In the genomic region with DNA sequence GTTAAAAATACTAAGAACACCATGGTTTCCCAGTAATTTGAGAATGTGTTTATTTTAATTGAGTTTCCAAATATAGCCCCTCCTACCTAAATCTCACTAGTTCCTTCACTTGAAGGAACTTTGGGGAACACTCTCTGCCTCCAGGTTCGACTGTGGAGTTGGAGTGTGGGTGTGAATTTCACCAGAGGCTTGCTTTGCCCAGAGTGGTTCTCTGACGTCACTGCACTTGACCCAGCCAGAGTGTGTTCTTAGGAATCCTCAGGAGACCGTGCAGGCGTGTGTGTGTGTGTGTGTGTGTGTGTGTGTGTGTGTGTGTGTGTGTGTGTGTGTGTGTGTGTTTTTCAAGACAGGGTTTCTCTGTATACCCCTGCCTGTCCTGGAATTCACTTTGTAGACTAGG, we compare ENCODE assay signal across 22 mouse cellular contexts. TPM values are rescaled to one million over a fixed set of nuclear protein-coding genes. Genes with fewer than 3 reads are reported as not detected.
A peak's percentile ranks its signal among the peaks of the same experiment; 100 is the strongest.
DNase-seq lines count a peak whose midpoint lies in the region; ATAC-seq and TF ChIP-seq lines count a peak whose summit lies in the region.
"Had no signal": no experiment of that assay in that cellular context is flagged by ENCODE, and none has a peak within 500 bp of the region (broad histone marks: within the 10 kb centered on the region; RNA-seq: fewer than 3 reads in every experiment).

No protein-coding gene starts in this region.

- no peak overlapping the region for H3K27ac ChIP-seq in lung, embryonic 14.5 days (ENCODE audit: low read depth)
- H3K27ac ChIP-seq in olfactory bulb, adult 2 months (ENCODE audit: insufficient read depth, low read depth, low read length): peak overlapping the region; percentile 53; the same call in 1 of the 2 replicates
- H3K27ac ChIP-seq in midbrain, embryonic 13.5 days: no peak overlapping the region
- H3K27ac ChIP-seq: forebrain, embryonic 10.5 days; heart, embryonic 10.5 days; hindbrain, embryonic 12.5 days; limb, embryonic 12.5 days; liver, embryonic 12.5 days; macrophage; midbrain, embryonic 10.5 days; neural tube, embryonic 13.5 days had no signal

- TF ChIP-seq CTCF in lung, embryonic 14.5 days (IDR thresholded peaks at IDR 0.05; ENCODE audit: low read depth): no peak
- no peak for TF ChIP-seq CTCF in olfactory bulb, adult 2 months (IDR thresholded peaks at IDR 0.05; ENCODE audit: insufficient read depth, low read depth, low read length)

- WGBS in lung, embryonic 14.5 days: 17% methylated on average over 4 of the region's 4 CpGs
- 19% methylated on average over 4 of the region's 4 CpGs for WGBS in olfactory bulb, adult 2 months
- 50% methylated on average over 4 of the region's 4 CpGs for WGBS in midbrain, embryonic 13.5 days

- H3K4me3 ChIP-seq in lung, embryonic 14.5 days (ENCODE audit: low read depth, low read length): no peak overlapping the region
- no peak overlapping the region for H3K4me3 ChIP-seq in olfactory bulb, adult 2 months (ENCODE audit: insufficient read depth, low read depth, low read length)
- no peak overlapping the region for H3K4me3 ChIP-seq in midbrain, embryonic 13.5 days (replicated peaks)
- H3K4me3 ChIP-seq: forebrain, embryonic 10.5 days; heart, embryonic 10.5 days; hindbrain, embryonic 12.5 days; limb, embryonic 12.5 days; liver, embryonic 12.5 days; midbrain, embryonic 10.5 days; neural tube, embryonic 13.5 days had no signal

- no peak for ATAC-seq in lung, embryonic 14.5 days (ENCODE audit: insufficient read depth)
- no peak for ATAC-seq in midbrain, embryonic 13.5 days
- ATAC-seq: forebrain, postnatal 0 days; liver, embryonic 12.5 days had no signal

- H3K27me3 ChIP-seq in lung, embryonic 14.5 days (ENCODE audit: insufficient read depth, low read length): no peaks in the 10 kb centered on the region
- peaks cover 3% of the 10 kb centered on the region; the same call in 1 of the 2 replicates for H3K27me3 ChIP-seq in midbrain, embryonic 13.5 days
- H3K27me3 ChIP-seq: hindbrain, embryonic 12.5 days; limb, embryonic 12.5 days; liver, embryonic 12.5 days; neural tube, embryonic 13.5 days had no signal

- H3K9ac ChIP-seq in lung, embryonic 14.5 days: no peak overlapping the region
- no peak overlapping the region for H3K9ac ChIP-seq in midbrain, embryonic 13.5 days (replicated peaks)
- H3K9ac ChIP-seq: forebrain, postnatal 0 days; hindbrain, embryonic 12.5 days; limb, embryonic 12.5 days; neural tube, embryonic 13.5 days had no signal

- H3K36me3 ChIP-seq in lung, embryonic 14.5 days (ENCODE audit: insufficient read depth): no peaks in the 10 kb centered on the region
- H3K36me3 ChIP-seq in midbrain, embryonic 13.5 days: no peaks in the 10 kb centered on the region
- H3K36me3 ChIP-seq: forebrain, embryonic 10.5 days; heart, embryonic 10.5 days; hindbrain, embryonic 12.5 days; limb, embryonic 12.5 days; liver, embryonic 12.5 days; neural tube, embryonic 13.5 days had no signal

- H3K4me1 ChIP-seq in lung, embryonic 14.5 days (ENCODE audit: insufficient read depth): no peaks in the 10 kb centered on the region
- H3K4me1 ChIP-seq in olfactory bulb, adult 2 months (ENCODE audit: control insufficient read depth, insufficient read depth, low read length): peaks cover 7% of the 10 kb centered on the region
- peaks cover 11% of the 10 kb centered on the region for H3K4me1 ChIP-seq in midbrain, embryonic 13.5 days (replicated peaks)

- peak; percentile 61 for DNase-seq in gastrocnemius, adult 18-20 months (ENCODE audit: low spot score)
- DNase-seq in gastrocnemius, adult 8-10 months (ENCODE audit: low spot score in 2 of 2): no peak
- peak; percentile 37 for DNase-seq in ZHBTc4 (ENCODE audit: low read depth, low spot score)
- peak; percentile 69 for DNase-seq in lung, embryonic 14.5 days
- DNase-seq in heart, postnatal 4 days: no peak
- DNase-seq in spleen, postnatal 10 days (ENCODE audit: low spot score in 2 of 2): no peak
- DNase-seq: adrenal gland, postnatal 36 days; B cell, adult 2 months; cerebellum, adult 2 months; forebrain, postnatal 0 days; kidney, adult 8-10 months; kidney, postnatal 36 days had no signal

- no peaks in the 10 kb centered on the region for H3K9me3 ChIP-seq in lung, embryonic 14.5 days (ENCODE audit: low read depth, low read length)
- H3K9me3 ChIP-seq in midbrain, embryonic 13.5 days: no peaks in the 10 kb centered on the region
- H3K9me3 ChIP-seq: forebrain, embryonic 10.5 days; heart, embryonic 10.5 days; hindbrain, embryonic 12.5 days; limb, embryonic 12.5 days; liver, embryonic 12.5 days; midbrain, embryonic 10.5 days; neural tube, embryonic 13.5 days had no signal

- no peak overlapping the region for H3K4me2 ChIP-seq in lung, embryonic 14.5 days
- no peak overlapping the region for H3K4me2 ChIP-seq in midbrain, embryonic 13.5 days (replicated peaks)
- H3K4me2 ChIP-seq: hindbrain, embryonic 12.5 days; limb, embryonic 12.5 days; liver, embryonic 12.5 days; neural tube, embryonic 13.5 days had no signal

- no peak for TF ChIP-seq POLR2A in olfactory bulb, adult 2 months (IDR thresholded peaks at IDR 0.05; ENCODE audit: insufficient read depth, low read depth, low read length)

RNA-seq across cellular contexts. Expression of a gene that starts 4.8 kb away (rescaled TPM):
- 1 to 10 TPM; 4.6 to 4.7 TPM for total RNA-seq in gastrocnemius, adult 18-20 months (2021)
- 1 to 10 TPM; 3.9 to 4.8 (median 4.5) TPM for total RNA-seq in gastrocnemius, adult 8-10 months (2022)
- polyA plus RNA-seq in lung, embryonic 14.5 days (2014; fragmentation: Nextera tagmentation; extraction: Ambion mirVana): 28.4 and 32.3 TPM in 2 replicates
- polyA plus RNA-seq in olfactory bulb, adult 2 months (2012; ENCODE audit: insufficient read depth, insufficient read length, low replicate concordance, missing spikeins): not detected in 2 replicates
- 10 to 100 TPM; 14.8 to 15.3 TPM for total RNA-seq in heart, postnatal 4 days (2021)
- 17.5 and 17.7 TPM in 2 replicates for polyA plus RNA-seq in midbrain, embryonic 13.5 days (2015; fragmentation: Nextera tagmentation; extraction: Ambion mirVana)

RNA-seq across cellular contexts. Expression of a gene that starts 7.7 kb away (rescaled TPM):
- 100 to 1,000 TPM in 1 of 2 experiments, 10 to 100 TPM in 1; 98.5 to 113 TPM for total RNA-seq in gastrocnemius, adult 18-20 months (2021)
- 100 to 1,000 TPM; 125 to 158 (median 140) TPM for total RNA-seq in gastrocnemius, adult 8-10 months (2022)
- polyA plus RNA-seq in lung, embryonic 14.5 days (2014; fragmentation: Nextera tagmentation; extraction: Ambion mirVana): 10.3 and 10.6 TPM in 2 replicates
- not detected in 2 replicates for polyA plus RNA-seq in olfactory bulb, adult 2 months (2012; ENCODE audit: insufficient read depth, insufficient read length, low replicate concordance, missing spikeins)
- total RNA-seq in heart, postnatal 4 days (2021): 10 to 100 TPM; 42.3 to 49.2 TPM
- polyA plus RNA-seq in midbrain, embryonic 13.5 days (2015; fragmentation: Nextera tagmentation; extraction: Ambion mirVana): 2.0 and 3.0 TPM in 2 replicates

RNA-seq across cellular contexts. Expression of a gene that starts 12.1 kb away (rescaled TPM):
- total RNA-seq in gastrocnemius, adult 18-20 months (2021): 10 to 100 TPM; 30.0 to 33.3 TPM
- 10 to 100 TPM; 30.4 to 33.6 (median 32.1) TPM for total RNA-seq in gastrocnemius, adult 8-10 months (2022)
- polyA plus RNA-seq in lung, embryonic 14.5 days (2014; fragmentation: Nextera tagmentation; extraction: Ambion mirVana): 27.2 and 31.2 TPM in 2 replicates
- polyA plus RNA-seq in olfactory bulb, adult 2 months (2012; ENCODE audit: insufficient read depth, insufficient read length, low replicate concordance, missing spikeins): not detected in 2 replicates
- total RNA-seq in heart, postnatal 4 days (2021): 10 to 100 TPM; 11.7 to 13.4 TPM
- polyA plus RNA-seq in midbrain, embryonic 13.5 days (2015; fragmentation: Nextera tagmentation; extraction: Ambion mirVana): 34.7 and 38.0 TPM in 2 replicates

RNA-seq across cellular contexts. Expression of a gene that starts 26.6 kb away (rescaled TPM):
- 1 to 10 TPM; 2.2 to 3.1 TPM for total RNA-seq in gastrocnemius, adult 18-20 months (2021)
- total RNA-seq in gastrocnemius, adult 8-10 months (2022): 1 to 10 TPM; 2.3 to 4.8 (median 3.1) TPM
- 22.7 and 26.8 TPM in 2 replicates for polyA plus RNA-seq in lung, embryonic 14.5 days (2014; fragmentation: Nextera tagmentation; extraction: Ambion mirVana)
- polyA plus RNA-seq in olfactory bulb, adult 2 months (2012; ENCODE audit: insufficient read depth, insufficient read length, low replicate concordance, missing spikeins): not detected in 2 replicates
- total RNA-seq in heart, postnatal 4 days (2021): 10 to 100 TPM; 10.5 to 11.1 TPM
- polyA plus RNA-seq in midbrain, embryonic 13.5 days (2015; fragmentation: Nextera tagmentation; extraction: Ambion mirVana): 17.9 and 26.3 TPM in 2 replicates

RNA-seq across cellular contexts. Expression of a gene that starts 37.5 kb away (rescaled TPM):
- total RNA-seq in gastrocnemius, adult 18-20 months (2021): under 1 TPM; 0.52 to 0.91 TPM
- total RNA-seq in gastrocnemius, adult 8-10 months (2022): 1 to 10 TPM in 1 of 4 experiments, under 1 TPM in 3; 0.32 to 1.3 (median 0.66) TPM
- polyA plus RNA-seq in lung, embryonic 14.5 days (2014; fragmentation: Nextera tagmentation; extraction: Ambion mirVana): 0.23 and 0.30 TPM in 2 replicates
- polyA plus RNA-seq in olfactory bulb, adult 2 months (2012; ENCODE audit: insufficient read depth, insufficient read length, low replicate concordance, missing spikeins): not detected in 2 replicates
- total RNA-seq in heart, postnatal 4 days (2021): under 1 TPM; 0.10 to 0.11 TPM
- polyA plus RNA-seq in midbrain, embryonic 13.5 days (2015; fragmentation: Nextera tagmentation; extraction: Ambion mirVana): 0.86 and 1.4 TPM in 2 replicates
- total RNA-seq: adrenal gland, postnatal 36 days had no signal
- polyA plus RNA-seq: macrophage had no signal

Comparison
In these comparisons a context has a peak if more than half of its experiments do, and no peak if none do; other contexts are left out.
1. DNase-seq: peak in gastrocnemius, adult 18-20 months (single experiment), ZHBTc4 (single experiment) and lung, embryonic 14.5 days (single experiment); none in gastrocnemius, adult 8-10 months (0 of 2), heart, postnatal 4 days (single experiment) and spleen, postnatal 10 days (0 of 2).